Mouse (Mus musculus) adrenal gland, adult (tissue): ENCODE data around the gene Inpp5d.
A peak's percentile ranks its signal among the peaks of the same experiment; 100 is the strongest.

Source experiments
- DNase-seq, 2 experiments: peaks; one replicate each; pipeline ENCODE4 v3.0.0; 2022 to 2023; ENCODE audit warnings: low spot score in 1 of 2; ENCODE audit not compliant: inconsistent age in 2 of 2

The Inpp5d gene

DNA sequence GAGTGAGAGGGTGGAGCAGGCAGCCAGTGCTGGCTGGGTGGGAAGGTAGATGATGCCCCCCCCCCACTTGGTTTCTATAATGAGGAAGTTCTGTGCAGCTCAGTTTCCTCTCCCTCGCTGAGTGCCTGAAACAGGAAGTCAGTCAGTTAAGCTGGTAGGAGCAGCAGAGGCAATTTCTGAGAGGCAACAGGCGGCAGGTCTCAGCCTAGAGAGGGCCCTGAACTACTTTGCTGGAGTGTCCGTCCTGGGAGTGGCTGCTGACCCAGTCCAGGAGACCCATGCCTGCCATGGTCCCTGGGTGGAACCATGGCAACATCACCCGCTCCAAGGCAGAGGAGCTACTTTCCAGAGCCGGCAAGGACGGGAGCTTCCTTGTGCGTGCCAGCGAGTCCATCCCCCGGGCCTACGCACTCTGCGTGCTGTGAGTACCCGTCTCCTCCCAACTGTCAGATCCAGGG lies at the start of gene Inpp5d:
TSS of gene Inpp5d (plus strand) at position 102 of the 458 bp plus-strand sequence.
- DNase-seq, result peak; percentile 41 to 65

- no peak for DNase-seq
Observed at GRCm38 (mm10) chr1:87573261-87573660, 46.9 kb upstream of the Inpp5d start.

- DNase-seq, result peak; percentile 10 to 36
Observed at GRCm38 (mm10) chr1:87573800-87574215, 46.3 kb upstream of the Inpp5d start, which contains the start of gene Ngef. TSS of gene Ngef (minus strand) at chr1:87573870.

DNA sequence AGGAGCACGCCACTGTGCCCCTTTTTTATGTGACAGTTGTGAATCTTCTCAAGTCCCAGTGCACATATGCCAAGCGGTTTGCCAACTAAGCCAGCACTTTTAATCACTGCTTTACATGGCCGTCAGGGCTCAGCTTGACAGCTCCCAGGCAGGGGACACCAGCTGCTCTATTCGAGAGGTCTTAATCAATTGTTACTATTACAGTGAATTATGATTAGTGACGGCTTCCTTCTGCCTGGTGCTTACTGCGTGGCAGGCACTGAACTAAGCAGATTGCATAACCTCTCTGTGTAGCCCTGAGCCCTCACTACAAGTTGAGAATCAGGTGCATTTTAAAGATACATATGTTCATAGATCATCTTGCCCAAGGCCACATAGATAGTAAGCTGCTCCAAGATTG lies 45.8 kb upstream of the Inpp5d start:
- DNase-seq, result peak in 1 of 2 experiments; percentile 27

GRCm38 (mm10) chr1:87574785-87575184 lies 45.3 kb upstream of the Inpp5d start:
- DNase-seq, result peak; percentile 85 to 94

- DNase-seq, result no peak
Observed at GRCm38 (mm10) chr1:87578965-87579364, 41.1 kb upstream of the Inpp5d start.

- DNase-seq, result no peak
Observed at GRCm38 (mm10) chr1:87580824-87581223, 39.3 kb upstream of the Inpp5d start.

- no peak for DNase-seq
Observed at GRCm38 (mm10) chr1:87589162-87589561, 30.9 kb upstream of the Inpp5d start.

- DNase-seq, result no peak
Observed at GRCm38 (mm10) chr1:87589980-87590379, 30.1 kb upstream of the Inpp5d start.

GRCm38 (mm10) chr1:87594261-87594660 lies 25.9 kb upstream of the Inpp5d start:
- DNase-seq, result peak; percentile 13 to 46

DNA sequence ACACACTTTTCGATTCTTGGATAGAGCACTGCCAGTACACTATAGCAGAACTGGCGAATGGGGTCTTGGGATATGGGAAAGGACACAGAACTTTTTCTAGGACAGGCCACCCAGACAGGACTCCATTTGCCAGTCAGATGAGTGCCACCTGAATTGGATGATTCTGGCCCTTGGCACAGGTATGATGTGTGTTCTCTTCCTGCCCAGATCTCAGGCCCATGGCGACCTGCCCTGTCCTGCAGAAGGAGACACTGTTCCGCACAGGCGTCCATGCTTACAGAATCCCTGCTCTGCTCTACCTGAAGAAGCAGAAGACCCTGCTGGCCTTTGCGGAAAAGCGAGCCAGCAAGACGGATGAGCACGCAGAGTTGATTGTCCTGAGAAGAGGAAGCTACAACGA lies 25.4 kb upstream of the Inpp5d start:
- no peak for DNase-seq

DNA sequence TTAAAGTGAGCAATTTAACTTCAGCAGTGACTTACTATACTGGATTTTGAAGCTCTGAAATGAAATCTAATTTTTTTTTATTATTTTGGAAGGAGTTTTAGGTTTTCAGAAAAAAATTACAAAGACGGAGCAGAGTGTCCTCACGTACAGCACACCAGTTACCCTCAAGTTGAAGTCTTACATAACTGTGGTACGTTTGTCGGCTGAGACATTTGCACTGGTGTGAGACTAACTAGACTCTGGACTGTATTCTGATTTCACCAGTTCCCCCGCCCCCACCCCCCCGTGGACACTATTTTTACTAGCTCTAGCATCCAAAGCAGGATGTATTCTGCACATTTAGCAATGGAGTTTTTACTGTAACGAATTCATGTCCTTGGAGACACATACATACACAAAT lies 19.6 kb upstream of the Inpp5d start:
- no peak for DNase-seq

GRCm38 (mm10) chr1:87601801-87602200 lies 18.3 kb upstream of the Inpp5d start:
- DNase-seq, result no peak

- no peak for DNase-seq
Observed at GRCm38 (mm10) chr1:87603389-87603788, 16.7 kb upstream of the Inpp5d start.

DNA sequence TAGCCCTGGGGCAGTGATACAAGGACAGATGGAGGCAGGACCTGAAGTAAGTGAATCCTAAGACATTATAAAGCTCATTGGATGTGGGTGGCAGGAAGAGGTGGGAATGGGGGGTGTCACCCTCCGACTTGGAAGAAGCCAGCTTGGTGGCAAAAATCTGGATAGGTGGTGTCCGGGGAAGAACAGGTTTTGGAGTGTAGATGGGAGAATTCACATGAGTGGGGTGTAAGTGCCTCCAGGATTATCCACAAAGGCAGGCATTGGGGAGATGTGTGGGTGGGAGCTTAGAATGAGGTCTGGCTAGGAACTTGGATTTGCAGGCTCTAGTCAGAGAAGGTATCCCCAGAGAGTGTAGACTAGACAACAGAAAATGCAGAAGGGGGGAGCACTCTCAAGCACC lies 14.8 kb upstream of the Inpp5d start:
- DNase-seq, result no peak

- peak; percentile 22 to 44 for DNase-seq
Observed at GRCm38 (mm10) chr1:87607385-87608091, 12.6 kb upstream of the Inpp5d start.

DNA sequence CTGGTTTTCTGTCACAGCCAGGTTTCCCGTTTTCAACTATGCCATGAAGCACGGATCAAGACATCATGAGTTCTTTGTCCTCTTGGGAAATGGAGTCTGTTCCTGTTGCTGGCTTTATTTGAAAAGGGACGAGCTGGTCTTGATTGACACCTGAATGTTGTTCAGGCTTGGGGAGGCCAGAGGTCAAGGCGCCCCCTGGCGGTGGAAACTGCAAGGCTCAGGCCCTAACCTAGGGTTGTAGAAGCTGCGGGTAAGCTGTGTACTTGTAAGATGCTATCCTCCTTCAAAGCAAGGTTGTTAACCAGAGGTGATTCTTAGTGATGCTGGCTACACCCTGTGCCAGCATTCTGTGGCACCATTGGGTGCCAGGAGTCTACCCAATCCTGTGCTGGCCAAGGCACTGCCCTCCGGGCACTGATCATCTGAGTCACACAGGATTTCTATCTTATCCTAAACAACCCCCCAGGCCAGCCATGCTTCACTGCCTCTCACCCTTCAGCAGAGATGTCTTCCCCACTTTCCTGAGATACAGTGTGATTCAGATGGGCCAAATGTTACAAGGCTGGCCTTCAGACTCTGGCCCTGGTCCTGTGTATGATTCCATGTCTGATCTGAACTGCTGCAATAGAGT lies 11.6 kb upstream of the Inpp5d start:
- DNase-seq, result peak; percentile 56 to 84

GRCm38 (mm10) chr1:87614576-87615295 lies 5.4 kb upstream of the Inpp5d start:
- DNase-seq, result no peak

- no peak for DNase-seq
Observed at GRCm38 (mm10) chr1:87620693-87621092, 581 bp downstream of the Inpp5d start.

DNA sequence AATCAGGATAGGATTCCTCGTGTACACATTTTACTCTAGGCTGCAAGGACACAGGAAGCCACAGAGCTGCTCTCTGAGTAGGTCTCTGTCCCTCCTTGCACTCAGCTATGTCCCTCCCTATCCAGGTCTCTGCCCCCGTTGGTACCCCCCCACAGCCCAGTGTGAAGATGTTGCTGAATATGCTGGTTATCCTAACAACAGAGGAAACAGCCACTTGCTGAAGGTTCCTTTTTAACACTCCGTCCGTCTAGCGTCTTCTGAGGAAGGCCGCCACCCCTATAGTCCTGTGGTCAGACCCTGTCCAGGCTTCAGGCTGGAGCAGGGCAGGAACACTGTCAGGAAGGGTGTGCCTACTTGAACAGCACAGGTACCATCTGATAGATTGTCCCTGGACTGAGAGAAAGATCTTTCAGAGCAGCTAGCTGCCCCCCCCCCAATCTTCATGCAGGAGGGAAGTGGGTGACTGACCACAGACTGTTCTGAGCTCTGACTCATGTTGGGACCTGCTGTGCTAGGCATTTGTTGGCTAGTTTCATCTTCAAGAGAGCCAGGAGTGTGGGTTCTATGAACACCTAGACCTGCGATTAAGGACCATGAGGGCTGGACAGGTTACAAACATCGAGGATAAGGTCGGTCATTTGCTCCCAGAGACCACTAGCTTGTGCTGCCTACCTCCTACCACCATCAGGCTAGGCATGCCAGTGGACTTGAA lies 1.2 kb downstream of the Inpp5d start:
- DNase-seq, result peak in 1 of 2 experiments; percentile 46

GRCm38 (mm10) chr1:87621858-87622279 lies 1.8 kb downstream of the Inpp5d start:
- DNase-seq, result peak in 1 of 2 experiments; percentile 50
